Mouse (Mus musculus): ENCODE data around the gene Tcf21.

Tcf21 gene

DNA sequence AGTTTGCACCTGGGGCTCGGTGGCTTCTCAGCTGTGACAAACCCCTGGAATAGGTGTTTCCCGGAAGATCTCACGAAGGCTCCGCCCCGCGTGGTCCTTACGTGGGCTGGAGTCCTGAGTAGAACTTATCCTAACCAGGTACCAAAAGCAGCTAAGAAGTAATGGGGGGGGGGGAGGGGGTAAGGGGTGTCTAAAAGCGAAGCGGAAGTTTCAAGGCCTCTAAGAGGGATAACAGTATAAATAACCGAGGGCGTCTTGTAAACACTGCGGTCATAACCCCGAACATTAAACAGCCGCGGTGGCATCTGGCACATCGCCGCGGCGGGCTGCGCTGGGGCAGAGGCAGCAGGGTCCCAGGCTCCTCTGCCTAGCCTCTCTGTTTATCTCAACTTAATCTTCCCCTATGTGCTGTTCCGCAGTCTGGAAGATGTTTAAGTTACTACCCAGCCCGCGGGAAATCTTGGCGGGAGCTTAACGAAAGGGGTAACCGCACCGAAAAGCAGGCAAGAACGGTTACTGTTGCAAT, 3.7 kb downstream of the Tcf21 start:
- DNase-seq (ENCODE audit: low read depth in 1 of 2, low spot score in 2 of 2) = no peak

DNA sequence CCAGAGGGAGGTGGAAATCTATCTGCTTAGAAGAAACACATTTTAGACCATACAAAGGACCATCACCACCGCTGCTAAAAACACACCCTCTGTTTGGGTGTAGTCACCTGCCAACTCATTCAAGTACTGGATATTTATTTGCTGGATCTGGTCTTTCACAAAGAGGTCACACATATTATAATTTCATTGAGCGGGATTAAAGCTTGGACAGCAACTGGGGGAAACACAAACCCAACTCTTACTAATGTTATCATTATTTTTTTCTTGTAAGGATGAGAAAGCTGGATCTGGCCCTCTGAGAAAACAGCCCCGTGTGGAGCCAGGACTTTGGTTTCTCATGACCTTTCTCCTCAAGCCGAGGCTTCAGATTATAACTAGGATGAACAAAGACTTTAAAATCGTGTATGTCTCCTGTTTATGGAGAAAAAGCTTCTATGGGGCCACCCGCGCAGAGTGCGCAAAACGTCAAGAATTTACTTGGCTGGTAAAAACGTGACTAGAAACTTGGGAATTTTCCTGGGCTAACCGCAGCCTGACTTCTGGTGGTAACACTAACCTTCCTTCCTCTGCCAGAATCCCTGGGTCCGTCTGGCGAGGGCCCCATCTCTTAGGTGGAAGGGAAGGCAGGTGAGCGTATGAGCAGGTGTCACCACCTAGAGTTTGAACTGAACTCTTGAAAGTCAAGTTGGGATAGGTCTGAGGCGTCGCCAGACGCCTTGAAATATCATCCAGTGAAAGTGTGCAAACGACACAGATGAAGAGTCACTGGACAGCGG, 4.3 kb downstream of the Tcf21 start:
- DNase-seq (ENCODE audit: low read depth in 1 of 2, low spot score in 2 of 2) = no peak

DNA sequence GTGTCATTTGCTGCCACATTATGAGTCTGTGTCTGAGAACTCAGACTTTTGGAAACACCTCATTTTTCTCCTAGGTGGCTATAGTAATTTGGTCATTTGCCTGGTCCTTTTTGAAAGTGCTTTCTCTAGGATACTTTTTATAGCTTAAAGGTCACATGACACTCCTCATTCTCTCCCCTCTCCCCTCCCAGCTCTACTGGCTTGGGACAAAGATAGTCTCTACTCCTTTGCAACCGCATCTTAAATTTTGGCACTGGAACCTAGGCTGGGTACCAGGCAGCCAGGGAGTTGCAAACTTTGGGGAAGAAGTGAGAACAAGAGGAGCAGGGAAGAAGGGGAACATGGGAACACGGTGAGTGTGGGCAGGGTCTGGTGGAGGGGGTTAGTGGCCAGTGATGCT, 5.2 kb downstream of the Tcf21 start:
- DNase-seq (ENCODE audit: low read depth in 1 of 2, low spot score in 2 of 2) = no peak

DNA sequence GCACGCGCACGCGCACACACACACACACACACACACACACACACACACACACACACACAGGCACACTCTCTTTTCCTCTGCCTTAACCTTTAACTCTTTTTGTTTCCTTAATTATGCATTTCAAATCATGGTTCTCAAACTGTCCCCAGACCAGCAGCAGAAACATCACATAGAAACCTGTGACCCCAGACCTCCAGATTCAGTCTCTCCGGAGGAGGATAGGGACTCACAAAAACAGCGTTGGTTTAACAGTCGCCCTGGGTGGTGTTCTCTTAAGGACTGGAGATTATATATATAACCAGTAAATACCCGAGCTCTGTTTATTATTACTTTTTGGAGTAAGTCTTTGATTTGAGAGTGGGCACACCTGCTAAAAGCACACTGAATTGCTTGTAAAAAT, 5.7 kb downstream of the Tcf21 start:
- no peak for DNase-seq (ENCODE audit: low read depth in 1 of 2, low spot score in 2 of 2)

DNA sequence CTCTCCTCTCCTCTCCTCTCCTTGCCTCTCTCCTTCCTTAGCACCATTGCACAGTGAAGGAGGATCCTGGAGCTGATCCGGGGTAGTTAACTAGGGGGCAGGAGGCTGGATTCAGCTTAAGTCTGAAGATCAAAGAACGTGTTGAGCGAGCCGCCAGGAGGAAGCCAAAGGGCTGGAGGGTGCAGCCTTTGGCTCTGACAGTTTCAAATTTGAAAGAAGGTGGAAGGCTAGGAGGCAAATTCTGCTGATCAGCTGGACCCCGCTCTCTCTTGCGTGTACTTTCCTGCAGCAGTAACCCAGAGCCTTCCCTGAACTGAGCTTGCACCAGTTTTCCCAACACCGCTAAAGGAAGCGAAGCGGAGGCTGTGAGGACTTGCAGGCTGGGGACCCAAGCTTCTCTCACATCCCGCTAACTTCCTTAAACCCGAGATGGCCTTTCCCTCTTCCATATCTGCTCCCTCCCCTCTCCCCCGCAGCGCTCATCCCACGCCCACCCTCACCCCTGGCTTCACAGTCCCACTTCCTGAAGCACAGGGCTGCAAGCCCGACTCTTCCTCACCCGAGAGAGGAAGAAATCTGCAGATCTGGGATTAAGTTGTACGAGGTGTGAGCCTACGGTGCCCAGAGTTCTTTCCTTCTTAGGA, 6.5 kb downstream of the Tcf21 start:
- no peak for DNase-seq (ENCODE audit: low read depth in 1 of 2, low spot score in 2 of 2)

DNA sequence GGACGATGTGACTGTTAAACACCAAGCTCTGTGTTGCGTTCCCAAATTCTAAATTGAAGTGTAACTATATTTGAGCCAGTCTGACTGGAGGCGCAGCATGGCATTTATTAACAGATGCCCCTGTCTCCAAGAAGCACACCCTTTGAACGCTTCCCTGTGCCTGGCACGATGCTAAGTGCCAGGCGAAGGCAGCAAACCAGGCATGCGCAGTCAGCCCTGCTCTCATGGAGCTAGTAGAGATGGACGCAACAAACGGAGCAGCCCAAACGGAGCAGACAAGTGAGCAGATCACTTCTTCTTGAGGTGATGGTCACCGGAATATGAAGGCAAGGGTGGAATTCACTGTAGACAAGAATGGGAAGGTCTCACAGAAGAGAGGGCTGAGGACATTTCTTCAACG, 8.1 kb downstream of the Tcf21 start:
- no peak for DNase-seq (ENCODE audit: low read depth in 1 of 2, low spot score in 2 of 2)

DNA sequence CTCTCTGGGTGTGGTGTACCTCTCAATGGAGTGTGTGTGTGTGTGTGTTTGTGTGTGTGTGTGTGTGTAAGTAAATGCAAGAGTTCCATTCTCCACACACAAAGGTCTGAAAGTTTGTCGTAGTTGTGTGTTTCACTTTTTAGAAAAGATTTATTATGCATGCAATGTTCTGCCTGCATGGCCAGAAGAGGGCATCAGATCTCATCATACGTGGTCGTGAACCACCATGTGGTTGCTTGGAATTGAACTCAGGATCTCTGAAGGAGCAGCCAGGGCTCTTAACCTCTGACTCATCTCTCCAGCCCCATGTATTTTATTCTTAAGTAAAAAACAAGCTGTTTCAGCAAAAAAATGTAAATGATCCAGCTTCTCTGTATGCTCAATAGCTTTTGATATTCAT, 37.3 kb downstream of the Tcf21 start:
- no peak for DNase-seq (ENCODE audit: low read depth in 1 of 2, low spot score in 2 of 2)

DNA sequence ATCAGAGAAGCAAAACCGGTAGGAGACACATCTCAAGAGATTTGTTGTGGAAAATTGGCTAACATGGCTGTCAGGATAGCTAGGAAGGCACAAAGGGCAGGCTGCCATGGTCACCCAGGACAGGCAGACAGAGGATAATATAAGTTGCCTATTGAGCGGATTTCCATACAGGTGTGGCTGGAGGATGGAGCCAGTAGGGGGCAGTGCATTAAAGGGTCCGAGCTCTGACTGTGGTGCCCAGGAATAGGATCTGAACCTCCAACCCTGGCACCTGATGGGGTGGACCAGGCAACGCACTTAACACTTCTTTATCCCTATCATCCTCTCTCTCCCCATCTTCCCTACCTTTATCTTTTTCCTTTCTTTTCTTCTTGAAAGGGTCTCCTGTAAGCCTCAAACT, 38.5 kb downstream of the Tcf21 start:
- no peak for DNase-seq (ENCODE audit: low read depth in 1 of 2, low spot score in 2 of 2)

DNA sequence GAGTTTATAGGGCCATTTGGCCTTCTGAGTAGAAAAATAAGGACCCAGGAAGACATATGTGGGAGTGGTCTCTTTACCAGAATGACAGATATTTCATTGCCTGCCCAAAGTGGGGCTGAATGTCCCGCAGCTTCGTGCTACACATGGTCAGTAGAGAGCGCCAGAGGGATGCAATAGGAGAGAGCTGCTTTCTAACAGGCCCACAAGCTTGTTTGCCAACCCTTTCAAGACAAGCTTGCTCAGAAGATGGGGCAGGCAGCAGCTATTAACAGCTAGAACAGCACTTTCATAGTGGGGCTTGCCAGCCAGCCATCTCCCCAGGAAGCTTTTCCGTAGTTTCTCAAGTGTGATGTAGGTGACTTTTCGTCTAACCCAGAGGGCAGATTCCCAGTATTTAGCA, 42.0 kb downstream of the Tcf21 start:
- DNase-seq (ENCODE audit: low read depth in 1 of 2, low spot score in 2 of 2) = no peak

DNA sequence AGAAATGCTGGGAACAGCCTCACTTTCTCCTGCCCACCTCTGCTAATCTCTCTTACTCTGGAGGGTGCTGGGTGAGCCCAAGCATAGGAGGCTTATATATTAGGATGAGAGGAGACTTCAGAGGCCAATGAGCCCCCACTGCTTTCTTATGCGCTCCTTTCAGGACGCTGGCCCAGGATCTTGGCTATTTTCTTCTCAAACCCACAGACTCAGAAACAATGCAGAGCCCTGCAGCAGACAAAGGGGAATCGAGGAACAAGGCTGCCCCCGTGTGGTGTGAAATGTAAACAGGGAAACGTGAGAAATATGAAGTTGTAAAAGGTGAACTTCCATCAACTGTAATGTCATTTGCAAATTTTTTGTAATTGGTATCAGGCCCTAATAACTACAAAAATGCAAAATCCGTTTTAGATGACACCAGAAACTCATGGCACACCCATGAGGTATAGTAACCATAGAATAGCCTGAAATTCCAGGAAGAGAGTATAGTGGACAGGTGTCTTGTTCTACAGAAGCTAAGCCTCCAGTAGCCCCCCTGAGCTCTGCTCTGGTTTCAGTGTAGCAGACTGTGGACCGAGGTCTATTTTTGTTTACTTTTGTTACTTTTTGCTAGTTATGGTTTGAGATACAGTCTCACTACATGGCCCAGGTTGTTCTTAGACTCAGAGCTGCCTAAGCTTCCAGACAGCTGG, 43.8 kb downstream of the Tcf21 start:
- no peak for DNase-seq (ENCODE audit: low read depth in 1 of 2, low spot score in 2 of 2)

DNA sequence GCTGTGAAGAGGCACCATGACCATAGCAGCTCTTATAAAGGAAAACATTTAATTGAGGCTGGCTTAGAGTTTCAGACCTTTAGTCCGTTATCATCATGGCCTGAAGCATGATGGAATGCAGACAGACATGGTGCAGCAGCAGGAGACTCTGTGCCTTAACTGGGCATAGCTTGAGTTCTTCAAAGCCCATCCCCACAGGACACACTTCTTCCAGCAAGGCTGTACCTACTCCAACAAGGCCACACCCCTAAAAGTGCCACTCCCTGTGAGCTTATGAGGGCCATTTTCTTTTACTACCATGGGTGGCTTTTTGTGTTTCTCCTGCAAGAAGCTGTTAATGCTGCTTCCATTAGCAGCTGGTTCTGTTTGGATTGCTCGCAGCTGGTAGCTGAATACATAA, 44.5 kb downstream of the Tcf21 start:
- DNase-seq (ENCODE audit: low read depth in 1 of 2, low spot score in 2 of 2) = no peak

DNA sequence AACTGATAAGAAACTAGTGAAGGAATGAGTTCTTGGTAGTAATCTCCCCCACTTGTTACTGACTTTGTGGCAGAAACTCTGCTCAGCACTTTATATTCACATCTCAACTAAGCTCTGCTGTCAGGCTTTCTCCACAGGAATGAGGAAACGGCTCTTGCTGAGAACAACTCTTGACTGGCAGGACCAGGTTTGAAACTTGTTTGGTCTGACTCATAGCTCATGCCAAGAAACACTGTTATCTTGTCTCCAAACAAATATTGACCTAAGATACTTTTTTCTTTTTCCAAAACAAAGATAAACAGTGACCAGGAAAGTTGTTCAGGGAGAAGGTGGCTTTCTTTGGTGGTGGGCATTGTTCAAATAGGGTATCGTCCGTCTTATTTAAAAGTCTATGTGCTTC, 45.3 kb downstream of the Tcf21 start:
- DNase-seq (ENCODE audit: low read depth in 1 of 2, low spot score in 2 of 2) = no peak
